Mouse (Mus musculus) limb, embryonic 13.5 days (tissue): ENCODE results near the gene Hdac9. TPM values are rescaled to one million over a fixed set of nuclear protein-coding genes. Genes with fewer than 3 reads are reported as not detected.
A peak's percentile ranks its signal among the peaks of the same experiment; 100 is the strongest.

ENCODE experiments used
- ATAC-seq: fragments of 200-750 bp; cut with Nextera tagmentation; 2 replicates; pipeline ENCODE4 v1.8.0; 2017; ENCODE audit warnings: low read depth, moderate number of reproducible peaks, moderate TSS enrichment; ENCODE audit not compliant: low FRiP score
- H3K27ac ChIP-seq: fragments of 300-500 bp; sonication (generic); 2 replicates; pipeline ENCODE4 v1.5.1; 2015; ENCODE audit warnings: inconsistent platforms, mild to moderate bottlenecking, moderate library complexity
- H3K27me3 ChIP-seq: fragments of 300-500 bp; sonication (generic); 2 replicates; pipeline ENCODE4 v1.6.1; 2015; ENCODE audit warnings: mild to moderate bottlenecking, inconsistent platforms
- H3K36me3 ChIP-seq: fragments of 300-500 bp; sonication (generic); 2 replicates; pipeline ENCODE4 v1.6.1; 2015; ENCODE audit warnings: inconsistent platforms, mild to moderate bottlenecking, moderate library complexity
- H3K4me1 ChIP-seq: fragments of 300-500 bp; sonication (generic); 2 replicates; pipeline ENCODE4 v1.6.1; 2015; ENCODE audit warnings: inconsistent platforms
- H3K4me2 ChIP-seq: fragments of 300-500 bp; sonication (generic); replicated peaks from 2 replicates; pipeline ENCODE4 v1.6.1; 2015; ENCODE audit warnings: inconsistent platforms, mild to moderate bottlenecking, moderate library complexity
- H3K4me3 ChIP-seq: fragments of 300-500 bp; sonication (generic); 2 replicates; pipeline ENCODE4 v1.5.1; 2015; ENCODE audit warnings: moderate library complexity, mild to moderate bottlenecking, inconsistent platforms
- H3K9ac ChIP-seq: fragments of 300-500 bp; sonication (generic); 2 replicates; pipeline ENCODE4 v1.6.1; 2015; ENCODE audit warnings: mild to moderate bottlenecking, inconsistent platforms
- H3K9me3 ChIP-seq: fragments of 300-500 bp; sonication (generic); 2 replicates; pipeline ENCODE4 v1.6.1; 2016; ENCODE audit warnings: inconsistent platforms
- WGBS: fragments of 180-500 bp; shearing (Covaris S2); methylation state at CpG from one replicate; pipeline ENCODE4 v1.1.7; 2015; 5-methylcytosine and 5-hydroxymethylcytosine counted together
- polyA plus RNA-seq: library from polyadenylated mRNA; unstranded; fragments of >200 nt; fragmentation: Nextera tagmentation; extraction: Ambion mirVana; gene quantifications from 2 replicates; pipeline ENCODE4 v1.2.1, GENCODE M21; 2015

Gene Hdac9
- polyA plus RNA-seq, 1 experiment from 2014 or later, result 8.4 TPM

GRCm38 (mm10) chr12:34637238-34638124 lies 279.4 kb downstream of the Hdac9 start:
- H3K27ac ChIP-seq, result no peak overlapping the region; the same call in 1 of the 2 replicates
- no peak; the same call in 1 of the 2 replicates for ATAC-seq
- H3K36me3 ChIP-seq, result no peaks in the 10 kb centered on the region
- peak overlapping the region; percentile 25; the same call in 1 of the 2 replicates for H3K9ac ChIP-seq
- peak overlapping the region; percentile 51 for H3K4me2 ChIP-seq
- peak overlapping the region; percentile 21 for H3K4me3 ChIP-seq
- WGBS, result 12% methylated on average over 16 of the region's 16 CpGs
- no peaks in the 10 kb centered on the region for H3K9me3 ChIP-seq
- H3K27me3 ChIP-seq, result no peaks in the 10 kb centered on the region
- H3K4me1 ChIP-seq, result peaks cover 11% of the 10 kb centered on the region; the same call in 1 of the 2 replicates

DNA sequence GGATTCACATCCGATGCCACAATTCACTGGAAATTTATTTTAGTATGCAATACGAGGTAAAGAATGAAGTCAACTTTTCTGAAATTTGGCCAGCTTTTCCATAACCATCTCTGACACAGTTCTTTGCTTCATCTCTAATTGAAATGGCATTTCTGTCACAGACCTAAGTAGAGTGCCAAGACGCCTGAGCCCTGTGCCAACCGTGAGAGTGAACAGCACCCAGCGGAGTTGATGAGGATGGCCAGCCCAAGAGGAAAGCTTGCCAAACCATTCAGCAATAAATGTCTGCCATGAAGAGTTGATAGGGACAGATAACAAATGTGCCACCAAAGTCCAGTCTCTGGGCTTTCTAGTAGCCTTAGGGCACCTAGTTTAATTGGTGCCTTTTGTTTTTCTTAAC lies 297.8 kb downstream of the Hdac9 start:
- Histone ChIP-seq H3K36me3 (no peaks in the 10 kb centered on the region), H3K4me3 (no peak overlapping the region), H3K27me3 (no peaks in the 10 kb centered on the region), H3K9me3 (no peaks in the 10 kb centered on the region), H3K27ac (no peak overlapping the region), H3K4me1 (peaks cover 10% of the 10 kb centered on the region), H3K9ac (no peak overlapping the region), H3K4me2 (no peak overlapping the region)
- ATAC-seq, result no peak
- WGBS, result 83% methylated on average over 5 of the region's 5 CpGs

DNA sequence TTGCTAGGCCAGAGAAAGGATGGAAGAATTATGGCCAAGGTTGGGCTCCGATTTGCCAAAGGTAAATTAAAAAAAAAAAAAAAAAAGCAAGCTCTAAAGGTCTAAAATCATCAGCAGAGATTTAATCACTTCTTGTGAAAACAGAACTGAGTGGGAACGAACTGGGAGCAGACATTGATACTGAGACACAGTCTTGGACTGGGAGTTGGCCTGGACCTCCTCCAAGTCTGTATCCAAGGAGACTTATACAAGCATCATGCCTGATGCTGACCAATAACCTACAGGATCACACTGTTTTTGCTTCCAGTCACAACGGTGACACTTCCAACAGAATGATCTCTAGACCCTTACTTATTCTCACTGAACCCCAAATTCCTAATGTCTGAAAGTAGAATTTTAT lies 298.6 kb downstream of the Hdac9 start:
- Histone ChIP-seq H3K27ac (no peak overlapping the region), H3K36me3 (no peaks in the 10 kb centered on the region), H3K9me3 (no peaks in the 10 kb centered on the region), H3K27me3 (no peaks in the 10 kb centered on the region), H3K4me1 (peaks cover 10% of the 10 kb centered on the region), H3K9ac (no peak overlapping the region), H3K4me3 (no peak overlapping the region), H3K4me2 (no peak overlapping the region)
- WGBS, result 47% methylated on average over 3 of the region's 3 CpGs
- no peak for ATAC-seq

- Histone ChIP-seq H3K4me1 (peaks cover 10% of the 10 kb centered on the region), H3K27ac (no peak overlapping the region), H3K4me3 (no peak overlapping the region), H3K9me3 (no peaks in the 10 kb centered on the region), H3K36me3 (no peaks in the 10 kb centered on the region), H3K4me2 (no peak overlapping the region), H3K27me3 (no peaks in the 10 kb centered on the region), H3K9ac (no peak overlapping the region)
- WGBS, result 70% methylated on average over 10 of the region's 10 CpGs
- no peak for ATAC-seq
Measured at GRCm38 (mm10) chr12:34617836-34618235, 299.1 kb downstream of the Hdac9 start.

DNA sequence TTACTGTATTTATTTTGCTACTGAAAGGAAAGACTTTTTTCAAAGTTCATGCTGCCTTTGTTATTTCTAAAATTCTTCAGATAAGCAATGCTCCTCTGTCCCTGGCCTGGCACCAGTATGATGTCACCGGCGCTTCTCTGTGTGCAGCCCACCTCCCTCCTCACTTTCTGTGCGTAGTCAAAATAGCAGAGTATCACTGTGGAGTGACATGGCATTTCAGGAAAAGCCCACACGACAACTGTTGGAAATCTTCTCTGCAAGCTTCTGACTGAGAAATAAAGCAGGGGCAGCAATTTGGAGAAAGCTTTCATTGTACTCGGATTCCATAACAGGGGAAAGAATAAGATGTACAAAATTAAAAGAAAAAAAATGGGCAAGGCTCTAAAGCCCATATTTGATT lies 302.1 kb downstream of the Hdac9 start:
- H3K27ac ChIP-seq, result no peak overlapping the region
- H3K27me3 ChIP-seq, result no peaks in the 10 kb centered on the region
- no peak for ATAC-seq
- 84% methylated on average over 5 of the region's 5 CpGs for WGBS
- H3K9ac ChIP-seq, result no peak overlapping the region
- H3K4me2 ChIP-seq, result no peak overlapping the region
- H3K9me3 ChIP-seq, result no peaks in the 10 kb centered on the region
- H3K36me3 ChIP-seq, result no peaks in the 10 kb centered on the region
- no peak overlapping the region for H3K4me3 ChIP-seq
- peaks cover 10% of the 10 kb centered on the region for H3K4me1 ChIP-seq

DNA sequence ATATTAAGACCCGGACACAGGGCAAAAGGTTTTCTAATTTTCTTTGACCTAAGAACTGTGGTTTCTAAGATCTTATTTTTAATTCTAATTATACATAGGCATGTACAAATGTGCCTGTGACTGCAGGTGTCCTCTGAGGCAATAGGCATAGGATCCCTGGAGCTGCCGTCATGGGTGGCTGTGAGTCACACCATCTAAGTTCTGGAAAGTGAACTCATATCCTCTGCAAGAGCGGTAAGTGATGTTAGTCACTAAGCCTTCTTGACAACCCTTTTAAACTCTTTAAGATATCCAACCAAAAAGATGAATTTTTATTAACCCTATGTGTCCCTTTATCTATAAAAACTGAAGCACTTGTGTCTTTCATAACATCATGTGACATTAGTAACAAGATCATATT lies 304.4 kb downstream of the Hdac9 start:
- Histone ChIP-seq H3K27me3 (no peaks in the 10 kb centered on the region), H3K4me2 (no peak overlapping the region), H3K9ac (no peak overlapping the region), H3K27ac (no peak overlapping the region), H3K4me1 (0 out of 2 replicates have a peak, but pooled peaks cover 5% of the 10 kb centered on the region), H3K4me3 (no peak overlapping the region), H3K36me3 (no peaks in the 10 kb centered on the region), H3K9me3 (no peaks in the 10 kb centered on the region)
- WGBS, result 89% methylated on average over 3 of the region's 3 CpGs
- no peak for ATAC-seq

GRCm38 (mm10) chr12:34604521-34604920 lies 312.4 kb downstream of the Hdac9 start:
- Histone ChIP-seq H3K27ac (no peak overlapping the region), H3K9ac (no peak overlapping the region), H3K9me3 (no peaks in the 10 kb centered on the region), H3K36me3 (no peaks in the 10 kb centered on the region), H3K4me3 (no peak overlapping the region), H3K4me2 (peak overlapping the region; percentile 17; the same call in 1 of the 2 replicates), H3K27me3 (peaks cover 7% of the 10 kb centered on the region; the same call in 1 of the 2 replicates), H3K4me1 (peaks cover 29% of the 10 kb centered on the region)
- WGBS, result 23% methylated on average over 4 of the region's 4 CpGs
- peak; percentile 67; the same call in 1 of the 2 replicates for ATAC-seq

DNA sequence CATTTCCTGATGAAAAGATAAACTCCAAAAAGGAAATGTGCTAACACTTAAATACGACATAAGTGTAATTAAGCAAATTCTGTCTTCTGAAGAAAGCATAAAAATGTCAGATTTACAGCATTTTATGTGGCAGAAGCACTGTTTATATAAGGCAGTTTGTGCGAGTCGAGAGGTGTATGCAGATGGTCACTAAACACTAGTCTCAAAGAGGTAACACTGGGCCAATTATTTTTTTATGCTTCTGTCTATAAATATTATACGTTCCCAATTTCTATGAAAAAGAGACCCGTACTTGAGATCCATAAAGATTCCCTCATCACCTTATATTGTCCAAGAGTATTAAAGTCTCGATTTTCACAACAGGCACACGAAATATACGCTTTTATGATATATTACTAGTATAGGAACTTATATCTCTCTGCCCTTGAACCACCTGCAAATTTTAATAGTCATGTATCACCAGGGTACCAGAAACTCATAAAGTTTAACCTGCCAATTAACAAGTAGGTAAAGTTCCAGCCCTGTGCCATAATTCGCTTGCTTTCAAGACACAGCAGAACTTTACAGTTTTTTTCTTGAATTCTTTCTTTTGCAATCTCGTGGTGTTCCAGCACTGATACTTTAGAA lies 322.6 kb downstream of the Hdac9 start:
- H3K4me2 ChIP-seq, result no peak overlapping the region
- no peak overlapping the region for H3K27ac ChIP-seq
- ATAC-seq, result peak; percentile 61; the same call in 1 of the 2 replicates
- H3K36me3 ChIP-seq, result no peaks in the 10 kb centered on the region
- H3K9me3 ChIP-seq, result no peaks in the 10 kb centered on the region
- peaks cover 13% of the 10 kb centered on the region for H3K4me1 ChIP-seq
- H3K4me3 ChIP-seq, result no peak overlapping the region
- H3K9ac ChIP-seq, result no peak overlapping the region
- 15% methylated on average over 10 of the region's 10 CpGs for WGBS
- H3K27me3 ChIP-seq, result 0 out of 2 replicates have a peak, but pooled peaks cover 3% of the 10 kb centered on the region

DNA sequence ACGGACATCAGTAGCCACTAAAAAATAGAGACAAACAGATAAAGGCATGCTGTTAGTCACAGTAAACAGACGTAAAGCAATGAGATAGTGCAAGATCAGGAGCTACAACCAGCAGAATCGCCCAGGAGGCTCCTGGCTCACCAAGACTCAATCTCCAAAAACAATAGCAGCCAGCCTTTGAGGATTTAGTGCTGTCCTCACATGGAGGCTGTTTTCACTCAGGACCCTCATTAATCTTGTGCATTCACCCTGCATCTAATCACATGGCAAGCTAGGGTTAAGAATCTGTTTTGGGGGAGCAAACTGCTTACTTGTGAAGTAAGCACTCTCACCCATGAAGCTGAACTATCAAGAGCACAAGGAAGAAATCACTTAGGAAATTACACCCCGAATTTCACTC lies 329.7 kb downstream of the Hdac9 start:
- Histone ChIP-seq H3K9ac (no peak overlapping the region), H3K36me3 (no peaks in the 10 kb centered on the region), H3K4me1 (peaks cover 5% of the 10 kb centered on the region; the same call in 1 of the 2 replicates), H3K27me3 (no peaks in the 10 kb centered on the region), H3K9me3 (no peaks in the 10 kb centered on the region), H3K4me3 (no peak overlapping the region), H3K4me2 (no peak overlapping the region), H3K27ac (no peak overlapping the region)
- no peak for ATAC-seq
- WGBS, result 34% methylated on average over 4 of the region's 4 CpGs

DNA sequence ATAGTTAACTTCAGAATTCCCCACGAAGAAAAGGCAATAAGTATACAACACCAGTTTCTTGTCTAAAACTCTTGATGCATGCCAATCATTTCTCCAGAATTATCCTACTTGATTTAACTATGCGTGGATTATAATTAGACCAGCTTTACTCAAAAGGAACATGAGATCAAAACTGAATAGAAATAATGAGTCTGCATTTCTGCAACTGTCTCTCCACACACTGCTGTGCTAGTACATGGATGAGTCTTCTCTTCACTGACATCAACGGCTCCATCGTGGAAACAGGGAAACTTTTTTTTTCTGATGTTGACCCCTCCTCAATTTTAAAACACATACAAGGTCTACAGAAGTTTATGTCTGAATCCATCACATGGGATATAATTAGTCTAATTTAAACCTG lies 334.4 kb downstream of the Hdac9 start:
- Histone ChIP-seq H3K9me3 (peaks cover 4% of the 10 kb centered on the region; the same call in 1 of the 2 replicates), H3K4me2 (no peak overlapping the region), H3K4me1 (peaks cover 9% of the 10 kb centered on the region), H3K36me3 (no peaks in the 10 kb centered on the region), H3K27ac (no peak overlapping the region), H3K9ac (no peak overlapping the region), H3K27me3 (no peaks in the 10 kb centered on the region), H3K4me3 (no peak overlapping the region)
- ATAC-seq, result no peak
- 89% methylated on average over 4 of the region's 4 CpGs for WGBS

DNA sequence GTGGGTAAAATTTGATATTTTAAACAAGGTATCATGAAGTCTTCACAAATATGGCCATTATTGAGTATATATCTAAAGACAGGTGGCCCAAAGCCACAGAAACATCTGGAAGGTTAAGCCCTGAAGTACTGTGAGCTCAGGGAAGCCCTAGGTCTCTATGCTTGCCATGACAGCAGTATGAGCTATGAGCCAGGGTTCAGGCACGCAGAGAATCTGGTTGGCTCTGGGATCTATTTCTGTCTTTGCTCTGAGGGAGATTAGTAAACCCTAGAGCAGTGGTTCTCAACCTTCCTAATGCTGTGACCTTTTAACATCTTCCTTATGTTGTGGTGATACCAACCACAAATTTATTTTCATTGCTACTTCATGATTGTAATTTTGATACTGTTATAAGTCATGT lies 337.7 kb downstream of the Hdac9 start:
- no peaks in the 10 kb centered on the region for H3K36me3 ChIP-seq
- peaks cover 4% of the 10 kb centered on the region; the same call in 1 of the 2 replicates for H3K9me3 ChIP-seq
- WGBS, result 69% methylated on average over 1 of the region's 1 CpGs
- H3K27ac ChIP-seq, result no peak overlapping the region
- H3K27me3 ChIP-seq, result no peaks in the 10 kb centered on the region
- no peak overlapping the region for H3K4me2 ChIP-seq
- H3K9ac ChIP-seq, result no peak overlapping the region
- no peak for ATAC-seq
- H3K4me3 ChIP-seq, result no peak overlapping the region
- H3K4me1 ChIP-seq, result peaks cover 4% of the 10 kb centered on the region

DNA sequence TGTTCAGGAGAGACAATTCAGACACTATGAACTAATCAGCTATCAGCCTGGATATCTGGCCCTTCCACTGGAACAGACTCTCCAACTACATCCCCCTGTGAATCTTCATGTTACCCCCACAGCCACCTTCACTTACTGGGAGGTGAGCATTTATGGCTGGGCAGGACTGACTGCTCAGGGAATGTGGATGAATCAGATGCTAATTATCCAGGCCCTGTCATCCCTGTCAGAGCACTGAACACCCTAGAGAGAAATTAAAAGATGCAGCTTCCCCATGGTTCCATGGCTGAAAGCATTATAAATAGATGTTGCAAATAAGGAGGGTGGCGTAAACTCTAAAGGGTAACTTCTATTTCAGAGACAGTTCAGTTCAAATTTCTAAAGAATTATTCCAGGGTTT lies 345.8 kb downstream of the Hdac9 start:
- Histone ChIP-seq H3K27me3 (no peaks in the 10 kb centered on the region), H3K36me3 (no peaks in the 10 kb centered on the region), H3K27ac (no peak overlapping the region), H3K4me1 (no peaks in the 10 kb centered on the region), H3K9me3 (no peaks in the 10 kb centered on the region), H3K4me2 (no peak overlapping the region), H3K9ac (no peak overlapping the region), H3K4me3 (no peak overlapping the region)
- 98% methylated on average over 1 of the region's 1 CpGs for WGBS
- no peak for ATAC-seq
